Mouse (Mus musculus): ENCODE measurements around the gene Mrm3. TPM values are rescaled to one million over a fixed set of nuclear protein-coding genes. Genes with fewer than 3 reads are reported as not detected.
"Not testable (repeated sequence)": the region's sequence is repeated elsewhere in the genome, so short reads cannot be mapped to it uniquely, and the experiment has no call there.

Mrm3 gene
- total and polyA plus RNA-seq, 3 experiments = 11.9 to 23.4 (median 21.8) TPM

GRCm38 (mm10) chr11:76210228-76210985, 33.1 kb upstream of the Mrm3 start:
- Histone ChIP-seq H3K4me3 (no peak overlapping the region), H3K79me2 (replicated peaks; ENCODE audit: control insufficient read depth, insufficient read depth, low read length) (no peaks in the 10 kb centered on the region), H3K36me3 (ENCODE audit: control insufficient read depth, insufficient read depth, low read length) (peaks cover 2% of the 10 kb centered on the region; the same call in 1 of the 2 replicates), H3K27me3 (ENCODE audit: control insufficient read depth, insufficient read depth, low read length) (no peaks in the 10 kb centered on the region), H3K27ac (no peak overlapping the region), H3K9ac (ENCODE audit: low read depth, low read length) (no peak overlapping the region), H3K4me1 (ENCODE audit: control insufficient read depth, insufficient read depth, low read length) (no peaks in the 10 kb centered on the region; the same call in 1 of the 2 replicates)
- 74% methylated on average over 13 of the region's 13 CpGs for WGBS
- no peak for TF ChIP-seq CTCF (IDR thresholded peaks at IDR 0.05)
- TF ChIP-seq EP300 (IDR thresholded peaks at IDR 0.05; ENCODE audit: insufficient read depth, low read depth, low read length) = no peak
- no peak for TF ChIP-seq POLR2A (IDR thresholded peaks at IDR 0.05; ENCODE audit: insufficient read depth, low read depth, low read length)
- intact Hi-C loops (cut with DNase I) = no loop called here
- DNase-seq = no peak

GRCm38 (mm10) chr11:76211595-76211994, 31.9 kb upstream of the Mrm3 start:
- H3K79me2 ChIP-seq (replicated peaks; ENCODE audit: control insufficient read depth, insufficient read depth, low read length); H3K4me1 ChIP-seq (ENCODE audit: control insufficient read depth, insufficient read depth, low read length); H3K9ac ChIP-seq (ENCODE audit: low read depth, low read length); H3K36me3 ChIP-seq (ENCODE audit: control insufficient read depth, insufficient read depth, low read length); intact Hi-C loops (cut with DNase I); H3K27ac ChIP-seq; H3K4me3 ChIP-seq; H3K27me3 ChIP-seq (ENCODE audit: control insufficient read depth, insufficient read depth, low read length); DNase-seq: not testable (repeated sequence)
- WGBS = 68% methylated on average over 6 of the region's 6 CpGs

- Histone ChIP-seq H3K79me2 (replicated peaks; ENCODE audit: control insufficient read depth, insufficient read depth, low read length) (no peaks in the 10 kb centered on the region), H3K4me3 (no peak overlapping the region), H3K9ac (ENCODE audit: low read depth, low read length) (no peak overlapping the region), H3K27me3 (ENCODE audit: control insufficient read depth, insufficient read depth, low read length) (no peaks in the 10 kb centered on the region), H3K36me3 (ENCODE audit: control insufficient read depth, insufficient read depth, low read length) (no peaks in the 10 kb centered on the region), H3K4me1 (ENCODE audit: control insufficient read depth, insufficient read depth, low read length) (no peaks in the 10 kb centered on the region; the same call in none of the 2 replicates), H3K27ac (no peak overlapping the region)
- DNase-seq = no peak
- intact Hi-C loops (cut with DNase I) = no loop called here
- 70% methylated on average over 5 of the region's 5 CpGs for WGBS
- TF ChIP-seq EP300 (IDR thresholded peaks at IDR 0.05; ENCODE audit: insufficient read depth, low read depth, low read length) (no peak), CTCF (IDR thresholded peaks at IDR 0.05) (no peak), POLR2A (IDR thresholded peaks at IDR 0.05; ENCODE audit: insufficient read depth, low read depth, low read length) (no peak)
These were observed 29.7 kb upstream of the Mrm3 start for GRCm38 (mm10) chr11:76213841-76214240.

GRCm38 (mm10) chr11:76215011-76215410, 28.5 kb upstream of the Mrm3 start:
- no peaks in the 10 kb centered on the region for H3K36me3 ChIP-seq (ENCODE audit: control insufficient read depth, insufficient read depth, low read length)
- 84% methylated on average over 2 of the region's 2 CpGs for WGBS
- intact Hi-C loops (cut with DNase I) = loop anchor here (5.0 kb wide), 1 partner anchor 133 kb away; no protein-coding TSS in a partner anchor

GRCm38 (mm10) chr11:76216049-76216540, 27.4 kb upstream of the Mrm3 start:
- H3K4me1 ChIP-seq (ENCODE audit: control insufficient read depth, insufficient read depth, low read length) = no peaks in the 10 kb centered on the region; the same call in none of the 2 replicates
- H3K27ac ChIP-seq = peak overlapping the region; percentile 29
- H3K36me3 ChIP-seq (ENCODE audit: control insufficient read depth, insufficient read depth, low read length) = no peaks in the 10 kb centered on the region
- TF ChIP-seq CTCF (IDR thresholded peaks at IDR 0.05) = no peak
- no peaks in the 10 kb centered on the region for H3K79me2 ChIP-seq (replicated peaks; ENCODE audit: control insufficient read depth, insufficient read depth, low read length)
- WGBS = 97% methylated on average over 5 of the region's 5 CpGs
- intact Hi-C loops (cut with DNase I) = loop anchor here (2.0 to 5.0 kb wide), 2 partner anchors 13 to 134 kb away; no protein-coding TSS in a partner anchor
- no peaks in the 10 kb centered on the region for H3K27me3 ChIP-seq (ENCODE audit: control insufficient read depth, insufficient read depth, low read length)
- H3K4me3 ChIP-seq = no peak overlapping the region
- no peak for DNase-seq
- H3K9ac ChIP-seq (ENCODE audit: low read depth, low read length) = no peak overlapping the region

More at GRCm38 (mm10) chr11:76215011-76215410, 28.5 kb upstream of the Mrm3 start:
- Histone ChIP-seq H3K9ac (ENCODE audit: low read depth, low read length) (no peak overlapping the region), H3K79me2 (replicated peaks; ENCODE audit: control insufficient read depth, insufficient read depth, low read length) (no peaks in the 10 kb centered on the region), H3K27me3 (ENCODE audit: control insufficient read depth, insufficient read depth, low read length) (no peaks in the 10 kb centered on the region), H3K4me1 (ENCODE audit: control insufficient read depth, insufficient read depth, low read length) (no peaks in the 10 kb centered on the region; the same call in none of the 2 replicates), H3K4me3 (no peak overlapping the region), H3K27ac (no peak overlapping the region)
- no peak for DNase-seq
- TF ChIP-seq POLR2A (IDR thresholded peaks at IDR 0.05; ENCODE audit: insufficient read depth, low read depth, low read length) (no peak), EP300 (IDR thresholded peaks at IDR 0.05; ENCODE audit: insufficient read depth, low read depth, low read length) (no peak), CTCF (IDR thresholded peaks at IDR 0.05) (no peak)

- TF ChIP-seq EP300 (IDR thresholded peaks at IDR 0.05; ENCODE audit: insufficient read depth, low read depth, low read length) (0 out of 2 replicates have a peak, but pooled peaks have one; percentile 4), POLR2A (IDR thresholded peaks at IDR 0.05; ENCODE audit: insufficient read depth, low read depth, low read length) (no peak)
- Histone ChIP-seq H3K27me3 (ENCODE audit: control insufficient read depth, insufficient read depth, low read length) (no peaks in the 10 kb centered on the region), H3K27ac (peak overlapping the region; percentile 92), H3K4me1 (ENCODE audit: control insufficient read depth, insufficient read depth, low read length) (no peaks in the 10 kb centered on the region; the same call in none of the 2 replicates), H3K4me3 (peak overlapping the region; percentile 93), H3K9ac (ENCODE audit: low read depth, low read length) (peak overlapping the region; percentile 76), H3K79me2 (replicated peaks; ENCODE audit: control insufficient read depth, insufficient read depth, low read length) (no peaks in the 10 kb centered on the region), H3K36me3 (ENCODE audit: control insufficient read depth, insufficient read depth, low read length) (no peaks in the 10 kb centered on the region)
- 2% methylated on average over 33 of the region's 33 CpGs for WGBS
- DNase-seq = peak; percentile 38 to 53
- intact Hi-C loops (cut with DNase I) = loop anchor here (1.0 to 5.0 kb wide), 3 partner anchors 14 to 135 kb away; partner anchors contain the start of genes Fam57a and Vps53
These were observed 26.7 kb upstream of the Mrm3 start for GRCm38 (mm10) chr11:76216681-76217389.

Data from heart, adult 2 months (tissue).